Mouse (Mus musculus) thymus, adult 2 months (tissue): ENCODE measurements at regions not wholly inside any gene's neighbourhood (a gene's known extent, or its start where the extent isn't known, plus 50 kb on each side); places are given as distances from the start of the nearest gene placed in this dataset.

Experiments used
- CTCF ChIP-seq: fragments of 200-500 bp; IDR thresholded peaks from 2 replicates; pipeline ENCODE4 v1.5.1; 2012; ENCODE audit warnings: mild to moderate bottlenecking, control low read depth, low read length, moderate library complexity, borderline replicate concordance; ENCODE audit not compliant: control insufficient read depth, poor library complexity, insufficient read depth; ENCODE audit errors: extremely low read depth
- POLR2A ChIP-seq: fragments of 200-500 bp; IDR thresholded peaks from 2 replicates; pipeline ENCODE4 v1.6.1; 2012; ENCODE audit warnings: mild to moderate bottlenecking, low read length, control low read depth, moderate library complexity; ENCODE audit not compliant: control insufficient read depth, poor library complexity, insufficient read depth; ENCODE audit errors: extremely low read depth

- TF ChIP-seq CTCF (no peak), POLR2A (no peak)
Observed at GRCm38 (mm10) chr4:55843727-55844401, 311.6 kb upstream of the Klf4 start.
